Mouse (Mus musculus): ENCODE data around the gene Milr1. TPM values are rescaled to one million over a fixed set of nuclear protein-coding genes. Genes with fewer than 3 reads are reported as not detected.

Gene Milr1
- polyA plus RNA-seq, 1 experiment from 2014 or later, result 0.56 TPM

DNA sequence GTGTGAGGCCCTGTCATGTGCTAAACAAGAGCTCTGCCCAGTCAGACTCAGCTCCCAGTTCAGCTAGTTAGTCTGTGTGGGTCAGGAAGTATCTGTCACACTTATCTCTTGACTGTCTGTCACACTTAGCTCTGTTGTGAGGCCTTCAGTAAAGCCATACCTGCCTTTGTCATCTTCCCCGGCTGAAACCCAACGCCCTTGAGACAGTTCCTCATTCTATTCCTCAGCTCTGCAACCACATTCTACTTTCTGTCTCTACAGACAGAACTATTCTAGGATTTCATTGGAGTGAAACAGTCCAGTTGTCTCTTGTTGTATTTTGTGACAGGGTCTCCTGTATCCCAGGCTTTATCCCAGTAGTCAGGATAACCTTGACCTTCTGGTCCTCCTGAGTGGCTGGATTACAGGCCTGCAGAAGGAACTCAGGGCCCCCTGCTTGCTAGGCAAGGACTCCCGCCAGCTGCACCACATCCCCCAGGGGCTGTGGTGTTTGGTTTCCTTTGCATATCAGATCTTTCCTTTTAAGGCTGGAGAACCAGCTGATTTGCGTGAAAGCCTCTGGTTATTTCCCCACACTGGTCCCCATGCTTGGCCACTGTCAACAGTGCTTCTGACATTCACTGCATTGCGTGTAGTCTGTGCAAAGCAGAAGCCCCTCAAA lies 11.2 kb downstream of the Milr1 start:
- 46% methylated on average over 5 of the region's 5 CpGs for WGBS
- no peak for ATAC-seq

DNA sequence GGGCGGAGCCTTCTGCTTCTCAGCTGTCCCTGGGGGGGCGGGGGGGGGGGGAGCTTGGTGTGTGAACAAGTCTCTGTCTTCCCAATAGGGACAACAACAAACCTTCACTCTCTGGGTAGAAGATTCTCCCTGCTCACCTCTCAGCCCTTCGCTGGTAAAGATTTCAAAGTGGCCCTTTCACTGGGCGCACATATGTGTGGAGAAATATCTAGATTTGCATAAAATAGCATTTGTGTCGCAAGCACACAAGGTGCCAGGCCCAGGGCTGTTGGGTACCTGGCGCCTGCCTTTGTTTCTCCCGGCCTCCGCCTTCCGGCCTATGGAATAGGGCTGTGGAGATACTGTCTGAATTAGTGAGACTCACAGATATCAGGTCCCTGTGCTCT lies 11.8 kb downstream of the Milr1 start:
- peaks cover 10% of the 10 kb centered on the region for H3K36me3 ChIP-seq (ENCODE audit: control insufficient read depth, insufficient read depth, low read length)
- H3K27ac ChIP-seq (ENCODE audit: low read depth, low read length), result no peak overlapping the region
- H3K9me3 ChIP-seq (ENCODE audit: control insufficient read depth, low read length), result no peaks in the 10 kb centered on the region
- no peaks in the 10 kb centered on the region for H3K27me3 ChIP-seq (replicated peaks; ENCODE audit: control insufficient read depth, insufficient read depth, low read length)
- no peaks in the 10 kb centered on the region for H3K4me1 ChIP-seq (ENCODE audit: control insufficient read depth, insufficient read depth, low read depth, low read length)
- no peak overlapping the region for H3K4me2 ChIP-seq (ENCODE audit: low read length)
- ATAC-seq, result no peak
- H3K9ac ChIP-seq (ENCODE audit: low read depth, low read length), result no peak overlapping the region
- no peak overlapping the region for H3K4me3 ChIP-seq (ENCODE audit: low read length)
- 76% methylated on average over 9 of the region's 9 CpGs for WGBS

More for the DNA sequence above, 11.2 kb downstream of the Milr1 start:
- Histone ChIP-seq H3K4me3 (ENCODE audit: low read length) (no peak overlapping the region), H3K4me2 (ENCODE audit: low read length) (no peak overlapping the region), H3K9ac (ENCODE audit: low read depth, low read length) (no peak overlapping the region), H3K36me3 (ENCODE audit: control insufficient read depth, insufficient read depth, low read length) (peaks cover 8% of the 10 kb centered on the region), H3K27ac (ENCODE audit: low read depth, low read length) (no peak overlapping the region), H3K9me3 (ENCODE audit: control insufficient read depth, low read length) (no peaks in the 10 kb centered on the region), H3K4me1 (ENCODE audit: control insufficient read depth, insufficient read depth, low read depth, low read length) (no peaks in the 10 kb centered on the region), H3K27me3 (replicated peaks; ENCODE audit: control insufficient read depth, insufficient read depth, low read length) (no peaks in the 10 kb centered on the region)

DNA sequence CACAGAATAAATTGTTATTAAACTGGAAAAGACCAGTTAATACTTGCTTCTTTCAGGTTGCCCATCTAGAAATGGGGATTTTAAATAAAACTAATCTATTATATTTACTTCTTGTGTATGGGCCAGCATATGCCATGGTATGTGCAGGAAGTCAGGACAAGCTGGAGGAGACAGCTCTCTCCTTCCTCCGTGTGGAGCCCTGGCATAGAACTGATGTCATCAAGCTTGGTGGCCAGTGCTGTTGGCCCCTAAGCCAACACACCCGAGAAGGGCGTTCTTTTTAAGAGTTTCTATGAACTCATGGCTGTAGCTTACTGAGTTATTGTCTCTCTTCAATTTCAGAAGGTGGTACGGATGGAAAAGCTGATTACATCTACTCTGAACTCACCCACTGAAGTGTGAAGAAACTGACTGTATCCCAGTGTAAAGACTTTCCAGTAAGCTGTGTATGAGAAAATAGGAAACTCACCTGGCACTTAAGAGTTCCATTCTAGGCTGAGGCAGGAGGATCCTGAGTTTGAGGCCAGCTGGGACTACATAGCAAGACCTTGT lies 15.7 kb downstream of the Milr1 start:
- H3K27me3 ChIP-seq (replicated peaks; ENCODE audit: control insufficient read depth, insufficient read depth, low read length), result no peaks in the 10 kb centered on the region
- 97% methylated on average over 4 of the region's 4 CpGs for WGBS
- no peaks in the 10 kb centered on the region for H3K9me3 ChIP-seq (ENCODE audit: control insufficient read depth, low read length)
- ATAC-seq, result no peak
- H3K4me1 ChIP-seq (ENCODE audit: control insufficient read depth, insufficient read depth, low read depth, low read length), result no peaks in the 10 kb centered on the region
- no peak overlapping the region for H3K4me2 ChIP-seq (ENCODE audit: low read length)
- no peak overlapping the region for H3K4me3 ChIP-seq (ENCODE audit: low read length)
- H3K36me3 ChIP-seq (ENCODE audit: control insufficient read depth, insufficient read depth, low read length), result peaks cover 26% of the 10 kb centered on the region
- H3K27ac ChIP-seq (ENCODE audit: low read depth, low read length), result no peak overlapping the region
- H3K9ac ChIP-seq (ENCODE audit: low read depth, low read length), result no peak overlapping the region

DNA sequence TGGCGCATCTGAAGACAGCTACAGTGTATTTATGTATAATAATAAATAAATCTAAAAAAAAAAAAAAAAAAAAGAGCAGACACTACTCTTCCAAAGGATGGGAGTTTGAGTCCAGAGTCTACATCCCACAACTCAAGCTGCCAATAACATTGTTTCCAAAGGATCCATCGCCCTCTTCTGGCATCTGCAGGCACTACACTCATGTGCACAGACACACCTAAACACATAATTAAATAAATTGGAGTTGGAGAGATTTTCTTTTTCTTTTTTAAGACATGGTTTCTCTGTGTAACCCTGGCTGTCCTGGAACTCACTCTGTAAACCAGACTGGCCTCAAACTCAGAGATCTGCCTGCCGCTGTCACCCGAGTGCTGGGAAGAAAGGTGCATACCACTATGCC lies 16.5 kb downstream of the Milr1 start:
- no peak overlapping the region for H3K4me2 ChIP-seq (ENCODE audit: low read length)
- no peak overlapping the region for H3K9ac ChIP-seq (ENCODE audit: low read depth, low read length)
- H3K36me3 ChIP-seq (ENCODE audit: control insufficient read depth, insufficient read depth, low read length), result peaks cover 26% of the 10 kb centered on the region
- WGBS, result 90% methylated on average over 4 of the region's 4 CpGs
- H3K4me3 ChIP-seq (ENCODE audit: low read length), result no peak overlapping the region
- ATAC-seq, result no peak
- no peak overlapping the region for H3K27ac ChIP-seq (ENCODE audit: low read depth, low read length)
- H3K9me3 ChIP-seq (ENCODE audit: control insufficient read depth, low read length), result no peaks in the 10 kb centered on the region
- H3K27me3 ChIP-seq (replicated peaks; ENCODE audit: control insufficient read depth, insufficient read depth, low read length), result no peaks in the 10 kb centered on the region
- no peaks in the 10 kb centered on the region for H3K4me1 ChIP-seq (ENCODE audit: control insufficient read depth, insufficient read depth, low read depth, low read length)

DNA sequence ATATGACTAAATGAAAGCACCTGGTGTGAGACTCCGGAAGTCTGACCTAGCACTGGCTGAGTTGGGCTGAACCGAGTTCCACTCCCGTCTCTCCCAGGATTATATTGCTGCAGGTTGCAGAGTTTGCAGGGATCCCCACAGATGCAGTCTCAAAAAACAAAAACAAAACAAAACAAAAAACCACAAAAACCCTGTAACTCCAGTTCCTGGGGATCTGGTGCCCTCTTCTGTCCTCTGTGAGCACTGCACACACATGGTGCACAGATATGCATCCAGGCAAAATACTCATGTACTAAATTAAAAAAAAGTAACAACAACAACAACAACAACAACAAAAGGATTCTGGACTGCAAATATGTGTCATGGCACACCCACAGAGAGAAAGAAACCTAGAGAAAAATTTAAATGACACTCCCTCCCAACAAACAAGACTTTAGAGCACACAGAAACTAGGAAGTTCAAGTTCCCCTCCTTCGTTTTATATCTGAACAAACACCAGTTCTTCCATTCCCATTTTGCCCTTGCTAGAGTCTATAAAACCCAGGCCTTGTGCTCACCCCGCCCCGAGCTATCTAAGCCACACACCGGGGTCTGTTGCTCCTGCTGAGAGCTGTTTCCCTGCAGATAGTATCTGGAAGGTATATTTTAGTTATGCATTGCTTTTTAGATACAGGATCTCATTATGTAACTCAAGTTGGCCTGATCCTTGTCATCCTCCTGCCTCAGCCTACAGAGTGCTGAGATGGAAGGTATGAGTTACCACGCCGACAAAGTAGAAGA lies 19.4 kb downstream of the Milr1 start:
- ATAC-seq, result no peak
- Histone ChIP-seq H3K4me2 (ENCODE audit: low read length) (no peak overlapping the region), H3K4me3 (ENCODE audit: low read length) (no peak overlapping the region), H3K27me3 (replicated peaks; ENCODE audit: control insufficient read depth, insufficient read depth, low read length) (no peaks in the 10 kb centered on the region), H3K9ac (ENCODE audit: low read depth, low read length) (no peak overlapping the region), H3K9me3 (ENCODE audit: control insufficient read depth, low read length) (no peaks in the 10 kb centered on the region), H3K27ac (ENCODE audit: low read depth, low read length) (no peak overlapping the region), H3K4me1 (ENCODE audit: control insufficient read depth, insufficient read depth, low read depth, low read length) (no peaks in the 10 kb centered on the region), H3K36me3 (ENCODE audit: control insufficient read depth, insufficient read depth, low read length) (peaks cover 36% of the 10 kb centered on the region)
- 95% methylated on average over 9 of the region's 9 CpGs for WGBS

DNA sequence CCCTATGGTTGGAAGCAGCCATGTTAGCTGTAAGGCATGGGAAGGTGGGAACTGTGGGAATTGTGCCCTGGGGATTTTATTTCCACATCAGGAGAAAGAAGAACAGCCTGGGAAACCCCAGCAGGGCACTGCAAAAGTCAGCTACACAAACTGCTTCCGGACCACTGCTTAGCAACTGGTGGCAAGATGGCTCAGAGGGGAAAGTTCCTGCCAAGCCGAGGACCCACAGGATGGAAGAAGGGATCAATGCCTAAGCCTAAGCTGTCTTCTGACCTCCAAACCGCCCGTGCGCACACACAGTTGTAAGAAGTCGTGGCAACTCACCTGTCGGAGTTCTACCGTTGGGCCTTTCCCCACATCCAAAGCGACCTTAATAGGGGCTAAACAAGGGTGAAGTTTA lies 22.0 kb downstream of the Milr1 start:
- Histone ChIP-seq H3K9me3 (ENCODE audit: control insufficient read depth, low read length) (no peaks in the 10 kb centered on the region), H3K36me3 (ENCODE audit: control insufficient read depth, insufficient read depth, low read length) (peaks cover 23% of the 10 kb centered on the region), H3K27ac (ENCODE audit: low read depth, low read length) (no peak overlapping the region), H3K27me3 (replicated peaks; ENCODE audit: control insufficient read depth, insufficient read depth, low read length) (no peaks in the 10 kb centered on the region), H3K4me2 (ENCODE audit: low read length) (no peak overlapping the region), H3K4me3 (ENCODE audit: low read length) (no peak overlapping the region), H3K4me1 (ENCODE audit: control insufficient read depth, insufficient read depth, low read depth, low read length) (no peaks in the 10 kb centered on the region; the same call in 1 of the 2 replicates), H3K9ac (ENCODE audit: low read depth, low read length) (no peak overlapping the region)
- 93% methylated on average over 9 of the region's 9 CpGs for WGBS
- ATAC-seq, result no peak

DNA sequence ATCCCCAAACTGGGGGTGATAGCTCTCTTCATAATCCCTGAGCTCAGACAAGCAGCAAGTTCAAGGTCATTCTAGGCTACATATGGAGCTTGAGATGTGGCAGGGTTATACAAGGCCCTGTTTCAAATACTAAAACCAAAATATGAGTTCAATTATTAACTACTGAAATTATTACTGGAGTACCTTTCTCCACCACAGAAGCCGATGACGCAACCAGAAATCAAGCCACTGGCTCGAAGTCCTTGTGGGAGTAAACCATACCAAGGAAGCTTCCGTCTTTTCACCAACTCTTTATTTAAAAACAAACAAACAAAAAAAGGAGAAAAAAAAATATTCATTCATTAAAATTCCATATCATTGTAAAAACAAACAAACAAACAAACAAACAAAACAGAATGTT lies 25.9 kb downstream of the Milr1 start:
- no peak overlapping the region for H3K4me2 ChIP-seq (ENCODE audit: low read length)
- H3K27ac ChIP-seq (ENCODE audit: low read depth, low read length), result no peak overlapping the region
- peaks cover 3% of the 10 kb centered on the region for H3K4me1 ChIP-seq (ENCODE audit: control insufficient read depth, insufficient read depth, low read depth, low read length)
- ATAC-seq, result no peak
- H3K36me3 ChIP-seq (ENCODE audit: control insufficient read depth, insufficient read depth, low read length), result peaks cover 16% of the 10 kb centered on the region
- no peak overlapping the region for H3K4me3 ChIP-seq (ENCODE audit: low read length)
- H3K9ac ChIP-seq (ENCODE audit: low read depth, low read length), result no peak overlapping the region
- WGBS, result 94% methylated on average over 4 of the region's 4 CpGs
- no peaks in the 10 kb centered on the region for H3K9me3 ChIP-seq (ENCODE audit: control insufficient read depth, low read length)
- no peaks in the 10 kb centered on the region for H3K27me3 ChIP-seq (replicated peaks; ENCODE audit: control insufficient read depth, insufficient read depth, low read length)

DNA sequence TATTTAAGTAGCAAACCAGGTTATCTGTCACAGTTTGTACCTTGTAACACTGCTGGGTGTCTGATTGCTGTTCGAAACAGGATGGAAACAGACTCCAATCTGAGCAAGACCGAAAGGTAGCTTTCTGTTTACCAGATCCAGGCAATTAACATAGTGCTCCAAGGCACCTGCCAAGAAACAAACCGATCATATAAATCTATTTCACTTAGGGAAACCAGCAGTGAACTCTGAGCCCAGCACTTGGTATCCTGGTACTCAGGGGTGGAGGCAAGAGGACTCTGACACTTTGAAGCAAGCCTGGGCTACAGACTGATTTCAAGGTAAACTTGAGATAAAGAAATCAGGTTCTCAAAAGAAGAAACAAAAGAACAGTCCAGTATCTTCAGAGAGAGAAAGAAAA lies 26.4 kb downstream of the Milr1 start:
- H3K9me3 ChIP-seq (ENCODE audit: control insufficient read depth, low read length), result no peaks in the 10 kb centered on the region
- peaks cover 3% of the 10 kb centered on the region for H3K4me1 ChIP-seq (ENCODE audit: control insufficient read depth, insufficient read depth, low read depth, low read length)
- H3K27ac ChIP-seq (ENCODE audit: low read depth, low read length), result no peak overlapping the region
- peaks cover 19% of the 10 kb centered on the region for H3K36me3 ChIP-seq (ENCODE audit: control insufficient read depth, insufficient read depth, low read length)
- H3K27me3 ChIP-seq (replicated peaks; ENCODE audit: control insufficient read depth, insufficient read depth, low read length), result no peaks in the 10 kb centered on the region
- H3K9ac ChIP-seq (ENCODE audit: low read depth, low read length), result no peak overlapping the region
- no peak overlapping the region for H3K4me2 ChIP-seq (ENCODE audit: low read length)
- 94% methylated on average over 3 of the region's 3 CpGs for WGBS
- ATAC-seq, result no peak
- H3K4me3 ChIP-seq (ENCODE audit: low read length), result no peak overlapping the region

DNA sequence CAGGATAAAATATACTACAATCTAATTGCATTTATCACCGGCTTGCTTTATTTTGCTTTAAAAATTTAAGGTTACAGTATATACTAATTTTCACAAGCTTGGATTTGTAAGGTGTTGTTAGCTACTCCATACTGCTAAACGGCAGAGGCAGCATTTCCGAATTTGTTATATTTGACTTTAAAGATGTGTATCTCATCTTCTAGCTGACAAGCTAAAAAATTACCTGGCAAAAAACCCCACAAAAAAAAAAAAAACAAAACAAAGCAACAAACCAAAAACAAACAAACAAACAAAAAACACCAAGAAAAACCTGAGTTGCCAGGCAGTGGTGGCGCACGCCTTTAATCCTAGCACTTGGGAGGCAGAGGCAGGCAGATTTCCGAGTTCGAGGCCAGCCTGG lies 27.1 kb downstream of the Milr1 start:
- no peak for ATAC-seq
- H3K27me3 ChIP-seq (replicated peaks; ENCODE audit: control insufficient read depth, insufficient read depth, low read length), result no peaks in the 10 kb centered on the region
- H3K36me3 ChIP-seq (ENCODE audit: control insufficient read depth, insufficient read depth, low read length), result peaks cover 21% of the 10 kb centered on the region
- H3K4me1 ChIP-seq (ENCODE audit: control insufficient read depth, insufficient read depth, low read depth, low read length), result peaks cover 3% of the 10 kb centered on the region
- no peaks in the 10 kb centered on the region for H3K9me3 ChIP-seq (ENCODE audit: control insufficient read depth, low read length)
- H3K9ac ChIP-seq (ENCODE audit: low read depth, low read length), result no peak overlapping the region
- no peak overlapping the region for H3K27ac ChIP-seq (ENCODE audit: low read depth, low read length)
- 94% methylated on average over 7 of the region's 7 CpGs for WGBS
- no peak overlapping the region for H3K4me3 ChIP-seq (ENCODE audit: low read length)
- peak overlapping the region; percentile 78; the same call in 1 of the 2 replicates for H3K4me2 ChIP-seq (ENCODE audit: low read length)
